Mouse (Mus musculus) retina, postnatal 1 day (tissue): ENCODE results near the gene Ndufa13.
"Not testable (repeated sequence)": the region's sequence is repeated elsewhere in the genome, so short reads cannot be mapped to it uniquely, and the experiment has no call there.

Source experiments
- DNase-seq: peaks from one replicate; pipeline ENCODE4 v3.0.0-alpha.2; 2012

The Ndufa13 gene

DNA sequence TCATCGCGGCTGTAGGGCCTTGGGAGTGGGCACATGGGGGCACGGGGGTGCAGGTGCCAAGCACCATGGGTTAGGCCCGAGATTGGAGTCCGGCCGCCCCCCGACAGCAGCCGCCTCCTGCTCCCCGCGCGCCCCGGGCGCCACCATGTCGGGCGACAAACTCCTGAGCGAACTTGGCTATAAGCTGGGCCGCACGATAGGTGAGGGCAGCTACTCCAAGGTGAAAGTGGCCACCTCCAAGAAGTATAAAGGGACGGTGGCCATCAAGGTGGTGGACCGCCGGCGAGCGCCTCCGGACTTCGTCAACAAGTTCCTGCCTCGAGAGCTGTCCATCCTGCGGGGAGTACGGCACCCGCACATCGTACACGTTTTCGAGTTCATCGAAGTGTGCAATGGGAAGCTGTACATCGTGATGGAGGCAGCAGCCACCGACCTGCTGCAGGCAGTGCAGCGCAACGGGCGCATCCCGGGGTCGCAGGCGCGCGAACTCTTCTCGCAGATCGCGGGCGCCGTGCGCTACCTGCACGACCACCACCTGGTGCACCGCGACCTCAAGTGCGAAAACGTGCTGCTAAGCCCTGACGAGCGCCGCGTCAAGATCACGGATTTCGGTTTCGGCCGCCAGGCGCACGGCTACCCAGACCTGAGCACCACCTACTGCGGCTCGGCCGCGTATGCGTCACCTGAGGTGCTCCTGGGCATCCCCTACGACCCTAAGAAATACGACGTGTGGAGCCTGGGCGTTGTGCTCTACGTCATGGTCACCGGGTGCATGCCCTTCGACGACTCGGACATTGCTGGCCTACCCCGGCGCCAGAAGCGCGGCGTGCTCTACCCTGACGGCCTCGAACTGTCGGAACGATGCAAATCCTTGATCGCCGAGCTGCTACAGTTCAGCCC, at the start of gene Ndufa13, which contains the start of the genes Tssk6 and Yjefn3:
Ndufa13 (minus strand) TSS at position 396 of the 900 bp plus-strand sequence.
Tssk6 (plus strand) TSS at position 22 of the 900 bp plus-strand sequence.
Yjefn3 (minus strand) TSS at position 550 of the 900 bp plus-strand sequence.
- DNase-seq = peak; percentile 41

DNA sequence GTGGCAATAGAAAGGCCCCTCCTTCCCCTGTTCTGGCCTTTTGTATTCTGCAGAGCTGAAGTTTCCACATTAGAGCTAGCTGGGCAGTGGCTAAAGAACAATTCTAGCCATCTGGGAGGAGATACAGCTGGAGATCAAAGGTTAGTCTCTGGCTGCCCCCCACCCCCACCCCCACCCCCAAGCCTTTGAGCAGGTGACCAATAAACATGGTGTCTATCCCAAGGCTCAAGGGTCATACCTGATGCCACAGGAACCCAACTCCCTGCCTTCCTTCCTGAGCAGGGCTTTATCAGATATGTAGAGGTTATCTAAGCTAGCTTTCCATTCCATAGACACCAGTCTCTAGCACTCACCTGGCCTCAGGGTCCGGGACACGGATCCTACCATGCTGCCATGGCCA, 47.9 kb upstream of the Ndufa13 start:
- DNase-seq = no peak

DNA sequence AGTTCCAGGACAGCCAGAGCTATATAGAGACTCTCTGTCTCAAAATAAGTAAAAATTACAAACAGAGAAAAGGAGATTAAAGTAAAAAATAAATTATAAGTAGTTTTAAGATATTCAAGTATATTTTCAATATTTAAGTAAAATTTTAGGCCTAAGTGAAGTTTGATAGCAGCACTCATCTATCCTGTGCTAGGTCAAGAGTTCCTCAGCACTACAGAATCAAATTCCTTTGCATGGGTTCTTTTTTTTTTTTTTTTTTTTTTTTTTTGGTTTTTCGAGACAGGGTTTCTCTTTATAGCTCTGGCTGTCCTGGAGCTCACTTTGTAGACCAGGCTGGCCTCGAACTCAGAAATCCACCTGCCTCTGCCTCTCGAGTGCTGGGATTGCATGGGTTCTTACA, 40.1 kb upstream of the Ndufa13 start:
- not testable (repeated sequence) for DNase-seq

DNA sequence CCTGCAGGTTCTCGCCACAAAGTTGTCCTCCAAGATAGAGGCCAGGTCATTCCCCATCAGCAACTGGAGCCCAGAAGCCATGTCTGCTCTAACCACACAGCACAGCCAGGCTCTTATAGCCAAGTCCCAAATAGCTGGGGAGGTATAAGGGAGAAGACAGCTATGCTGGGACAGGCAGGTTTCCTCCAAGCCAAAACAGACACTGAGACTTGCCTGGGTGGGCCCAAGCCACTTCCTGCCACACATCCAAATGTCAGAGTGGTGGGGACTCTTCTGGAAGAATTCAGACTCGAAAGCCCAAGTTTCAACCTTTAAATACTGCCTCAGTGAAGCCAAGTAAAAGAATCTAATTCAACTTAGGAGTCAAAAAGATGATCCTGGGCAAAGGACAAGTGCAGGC, 38.0 kb upstream of the Ndufa13 start:
- DNase-seq = no peak

DNA sequence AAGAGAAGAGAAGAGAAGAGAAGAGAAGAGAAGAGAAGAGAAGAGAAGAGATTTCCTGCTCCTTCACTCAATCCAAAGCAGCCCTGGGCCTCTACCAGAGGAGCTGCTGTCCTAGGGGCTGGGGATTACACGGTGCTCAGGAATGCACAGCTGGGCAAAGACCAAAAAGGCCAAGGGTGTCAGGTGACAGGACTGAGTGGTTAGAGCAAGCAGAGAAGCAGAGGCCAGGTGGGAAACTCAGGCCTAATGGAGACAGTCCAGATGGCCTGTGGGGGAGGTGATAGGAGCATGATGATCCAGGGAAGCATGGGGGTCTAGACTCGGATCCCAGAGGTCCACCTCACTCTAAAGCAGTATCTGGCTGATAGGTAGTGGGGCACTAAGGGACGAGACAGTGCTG, 37.3 kb upstream of the Ndufa13 start:
- DNase-seq = no peak

DNA sequence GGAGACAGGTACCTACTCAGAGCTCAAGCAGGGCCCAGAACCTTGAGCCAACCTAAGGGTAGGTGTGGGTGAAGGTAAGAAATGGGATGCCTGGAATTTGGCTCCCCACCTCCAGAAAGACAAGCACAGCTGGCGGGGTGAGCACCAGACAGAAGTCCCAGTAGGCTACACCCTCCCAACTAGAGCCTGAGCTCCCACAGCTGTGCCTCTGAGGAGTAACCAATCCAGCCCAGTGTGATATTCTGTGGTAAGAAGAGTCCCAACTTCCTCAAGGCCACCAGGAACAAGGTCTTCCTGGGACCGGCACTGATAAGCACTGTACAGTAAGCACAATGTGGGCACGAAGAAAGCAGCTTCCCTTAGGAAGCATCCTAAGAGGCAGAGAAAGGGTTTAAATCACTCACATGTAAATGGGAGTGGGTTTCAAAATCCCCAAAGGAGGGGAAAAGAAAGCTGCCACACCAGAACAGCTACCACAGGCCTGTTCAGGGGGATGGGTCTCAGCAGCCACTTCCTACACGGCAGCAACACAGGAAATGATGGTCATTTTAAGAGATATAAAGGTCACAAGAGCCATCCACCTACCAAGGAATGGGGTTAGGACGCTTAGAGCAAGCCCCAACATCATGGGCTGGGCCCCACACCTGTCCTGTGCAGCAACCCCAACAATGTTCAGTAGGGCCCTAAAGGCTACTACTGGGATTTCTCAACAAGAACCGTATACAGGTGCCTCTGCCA, 36.1 kb upstream of the Ndufa13 start:
- DNase-seq = no peak

DNA sequence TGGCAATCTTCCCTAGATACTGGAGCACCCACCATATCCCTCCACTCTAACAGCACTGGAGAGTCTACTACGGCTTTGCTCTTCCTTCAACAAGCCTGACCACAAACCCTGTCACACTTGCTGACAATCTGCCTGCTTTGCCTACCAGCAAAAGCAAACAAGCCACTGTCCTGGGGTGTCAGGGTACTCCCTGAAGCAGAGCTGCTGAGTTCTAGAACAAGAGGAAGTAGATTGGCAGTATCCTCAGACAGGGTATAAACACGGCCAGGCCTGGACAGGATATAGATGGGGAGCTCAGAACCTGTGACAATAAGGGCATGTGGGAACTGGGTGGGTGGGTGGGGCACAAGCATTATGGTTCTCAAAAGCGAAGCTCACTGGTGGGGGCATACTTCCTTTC, 35.1 kb upstream of the Ndufa13 start:
- DNase-seq = no peak

DNA sequence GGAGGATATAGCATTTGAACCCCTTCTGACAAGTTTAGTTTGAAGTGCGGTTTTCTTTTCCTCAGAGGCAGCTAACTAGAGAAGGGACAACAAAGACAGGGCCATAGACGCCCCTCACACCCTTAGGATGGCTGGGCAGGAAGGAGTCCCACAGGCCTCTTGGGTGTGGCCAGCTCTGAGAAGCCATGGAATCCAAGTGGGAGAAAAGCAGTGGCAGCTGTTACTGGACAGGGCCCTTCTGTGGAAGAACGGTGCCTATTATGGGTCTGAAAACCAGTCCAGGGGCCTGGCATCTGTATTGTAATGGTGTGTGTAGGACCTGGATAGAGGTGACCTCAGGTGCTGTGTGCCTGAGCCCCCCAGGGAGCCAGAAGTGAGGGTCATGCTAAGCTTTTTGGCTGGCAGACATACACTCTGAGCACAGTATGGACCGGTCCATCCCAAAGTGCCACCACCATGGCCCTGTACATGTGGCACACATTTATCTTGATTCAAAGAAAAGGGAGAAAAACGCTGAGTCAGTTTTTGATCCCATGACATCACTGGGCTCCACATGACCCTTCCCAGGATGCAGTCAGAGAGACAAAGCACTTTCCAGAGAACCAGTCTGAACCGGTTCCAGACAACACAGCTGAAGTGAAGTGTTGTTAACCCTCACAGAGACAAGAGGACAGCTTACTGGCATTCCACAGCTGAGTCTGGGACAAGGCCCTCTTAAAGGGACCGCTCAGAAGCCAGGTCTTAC, 33.9 kb upstream of the Ndufa13 start:
- peak; percentile 80 for DNase-seq

DNA sequence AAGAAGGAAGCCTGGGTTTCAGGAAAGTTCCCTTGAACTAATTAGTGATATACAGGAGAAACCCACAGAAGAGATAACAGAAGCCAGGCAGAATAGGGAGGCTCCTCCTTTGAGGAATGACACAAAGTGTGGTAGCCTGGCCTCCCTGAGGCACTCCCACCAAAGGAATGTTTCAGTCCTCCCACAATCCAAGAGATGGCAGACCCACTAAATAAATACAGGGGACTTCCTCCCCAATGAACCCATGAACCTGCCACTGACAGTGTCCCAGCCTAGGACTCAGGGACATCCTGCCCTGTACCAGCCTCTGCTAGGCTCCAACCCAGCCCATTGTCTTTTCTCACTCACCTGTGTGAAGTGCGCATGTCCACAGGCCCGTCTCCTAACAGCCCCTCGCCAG, 33.1 kb upstream of the Ndufa13 start:
- no peak for DNase-seq

DNA sequence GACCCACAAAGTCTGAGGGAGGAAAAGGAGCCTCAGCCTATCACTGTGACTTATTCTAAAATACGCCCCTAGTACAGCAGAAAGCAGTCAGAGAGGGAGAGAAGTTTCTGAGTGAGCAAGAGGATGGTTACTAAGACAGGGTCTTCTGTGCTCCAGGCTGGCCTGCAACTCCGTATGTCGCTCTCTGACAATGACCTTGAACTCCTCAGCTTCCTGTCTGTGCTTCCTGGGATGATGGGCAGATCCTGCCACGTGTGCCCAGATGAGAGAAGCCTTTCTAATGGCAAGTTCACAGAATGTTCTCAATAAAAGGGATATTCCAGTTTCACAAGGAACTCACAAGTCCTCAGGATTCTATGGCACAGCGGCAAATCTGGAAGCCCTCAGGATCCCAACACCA, 32.2 kb upstream of the Ndufa13 start:
- DNase-seq = no peak

DNA sequence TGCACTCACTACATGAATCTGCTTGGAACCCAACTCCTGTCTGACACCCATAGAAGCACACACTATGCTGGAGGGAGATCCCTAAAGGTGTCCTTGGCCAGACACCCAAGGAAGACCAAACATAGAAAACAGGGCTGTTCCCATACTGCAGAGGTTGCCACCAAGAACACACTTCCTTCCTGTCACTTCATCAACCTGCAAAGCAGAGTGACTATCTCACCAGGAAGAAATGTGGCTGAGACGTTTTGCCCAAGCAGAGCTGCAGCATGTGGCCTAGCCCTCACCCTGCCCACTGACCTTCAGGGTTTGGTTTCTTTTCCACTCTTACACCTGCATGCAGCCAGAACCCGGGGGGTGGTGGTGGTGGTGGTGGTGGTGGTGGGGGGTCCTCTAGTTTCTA, 31.5 kb upstream of the Ndufa13 start:
- DNase-seq = no peak

DNA sequence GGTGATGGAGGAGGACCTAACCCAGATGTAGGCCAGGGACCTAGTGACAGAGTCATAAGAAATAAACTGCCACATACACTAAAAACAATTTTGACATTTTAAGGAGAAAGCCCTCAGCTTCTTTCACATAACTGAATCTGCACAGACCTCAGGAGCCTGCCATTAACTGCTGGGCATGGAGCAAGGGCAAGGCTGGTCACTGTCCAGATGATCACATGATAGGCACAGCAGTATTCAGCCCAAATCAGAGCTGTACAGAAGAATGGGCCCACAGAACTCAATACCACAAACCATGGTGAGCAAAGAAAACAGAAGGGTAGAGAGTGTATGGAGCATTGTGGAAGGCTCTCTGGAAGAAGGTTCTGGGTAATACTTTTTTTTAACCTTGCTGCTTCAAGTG, 24.5 kb upstream of the Ndufa13 start:
- DNase-seq = no peak

DNA sequence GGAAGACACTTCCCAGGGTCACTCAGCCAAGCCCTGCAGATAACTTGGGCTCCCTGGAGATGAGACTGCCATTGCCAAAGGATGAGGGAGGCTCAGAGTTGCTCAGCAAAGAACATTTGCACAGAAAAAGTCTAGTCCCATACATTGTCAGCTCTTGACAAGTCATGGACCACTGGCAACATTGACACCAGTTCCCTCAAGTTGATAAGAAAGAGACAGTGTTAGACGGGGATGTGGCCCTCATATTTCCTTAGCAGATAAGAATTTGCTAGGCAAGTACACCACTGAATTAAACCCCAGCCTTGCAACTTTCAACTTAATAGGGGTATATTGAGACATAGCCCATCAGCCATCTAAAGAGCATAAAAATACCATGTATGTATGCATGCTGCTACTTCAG, 21.6 kb upstream of the Ndufa13 start:
- no peak for DNase-seq

DNA sequence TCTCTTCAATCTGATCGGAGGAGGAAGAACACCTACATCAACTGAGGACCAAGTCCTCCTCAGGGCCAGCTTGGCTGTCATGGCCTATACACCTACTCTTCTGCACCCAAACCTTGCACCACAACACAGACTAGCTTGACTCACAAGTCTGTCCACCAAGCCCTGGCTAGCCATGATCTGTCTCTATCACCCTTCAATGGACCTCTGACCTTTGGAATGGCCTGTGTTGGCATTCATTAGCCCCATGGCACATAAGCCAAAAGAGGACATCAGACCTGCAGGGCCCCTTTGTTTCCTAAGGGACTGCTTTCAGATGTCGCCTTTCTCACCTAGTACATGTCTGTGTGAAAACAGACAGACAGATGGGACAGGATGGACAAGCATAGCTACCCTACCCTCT, 18.8 kb upstream of the Ndufa13 start:
- no peak for DNase-seq

DNA sequence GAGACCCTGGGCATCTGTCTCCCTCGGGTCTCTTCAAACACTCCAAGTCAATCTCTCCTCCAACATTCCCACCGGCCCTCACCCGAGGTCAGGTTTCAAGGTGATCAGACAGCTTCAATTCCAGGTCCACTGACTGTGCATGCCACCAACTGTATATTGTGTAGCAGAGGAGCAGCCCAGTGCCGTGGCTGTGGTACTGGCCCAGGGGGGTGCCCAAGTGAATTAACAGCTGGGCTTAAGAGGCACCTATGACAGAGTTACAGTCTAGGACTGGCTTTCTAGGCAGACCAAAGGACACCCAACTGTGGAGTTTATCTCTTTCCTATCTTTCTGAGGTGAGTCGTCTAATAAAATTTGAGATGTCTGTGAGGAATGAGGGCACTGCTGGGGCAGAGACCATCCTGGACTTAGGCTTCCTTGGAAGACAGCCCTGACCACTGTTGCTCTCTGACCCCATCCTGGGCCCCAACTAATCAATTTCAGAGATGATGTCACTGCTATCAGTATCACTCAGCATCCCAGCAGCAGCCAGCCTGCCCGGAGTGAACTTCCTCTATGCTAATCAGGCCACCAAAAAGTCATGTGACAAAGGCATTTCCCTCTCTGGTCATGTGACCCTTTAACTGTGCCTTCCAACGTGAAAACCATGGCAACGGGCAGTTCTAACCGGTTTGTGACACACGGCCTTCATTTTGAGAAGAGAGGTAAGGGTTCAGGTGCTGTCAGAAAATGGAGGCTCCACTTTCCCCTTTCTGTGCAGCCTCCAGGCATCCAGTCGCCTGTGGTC, 17.7 kb upstream of the Ndufa13 start:
- peak; percentile 83 for DNase-seq

DNA sequence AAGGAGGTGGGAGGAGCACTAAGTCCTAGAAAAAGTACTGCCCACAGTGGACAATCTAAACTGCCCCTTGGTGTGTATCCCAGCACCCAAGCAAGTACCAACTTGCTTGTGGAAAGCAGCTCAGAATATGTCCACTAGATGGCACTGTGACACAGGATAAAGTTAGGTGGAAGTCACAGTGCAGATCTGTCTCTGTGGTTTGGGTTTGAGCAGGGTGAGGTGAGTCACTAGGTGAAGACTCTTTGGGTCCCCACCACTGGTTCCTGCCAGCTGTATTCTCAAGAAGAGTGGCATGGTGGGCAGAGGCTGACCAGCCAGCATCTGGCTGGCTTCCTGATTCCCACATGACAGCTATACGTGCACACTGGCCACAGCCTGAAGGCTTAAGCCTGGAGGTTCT, 16.7 kb upstream of the Ndufa13 start:
- DNase-seq = peak; percentile 92

DNA sequence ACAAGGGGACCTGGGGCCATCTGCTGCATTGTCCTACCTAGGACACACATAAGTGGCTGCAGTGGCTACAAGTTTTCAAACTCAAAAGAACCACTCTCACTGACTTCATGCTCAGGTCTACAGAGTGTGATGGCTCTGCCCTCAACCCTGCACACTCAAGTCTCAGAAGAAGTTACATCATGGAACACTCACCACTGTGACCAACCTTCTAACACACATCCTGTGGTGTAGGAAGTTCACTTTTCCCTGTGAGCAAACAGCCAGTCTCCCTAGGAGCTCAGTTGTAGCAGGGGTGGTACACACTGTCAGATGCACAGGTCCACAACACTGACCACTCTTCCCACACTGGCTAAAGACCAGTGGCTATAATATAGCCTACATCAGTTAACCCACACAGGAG, 16.1 kb upstream of the Ndufa13 start:
- no peak for DNase-seq

DNA sequence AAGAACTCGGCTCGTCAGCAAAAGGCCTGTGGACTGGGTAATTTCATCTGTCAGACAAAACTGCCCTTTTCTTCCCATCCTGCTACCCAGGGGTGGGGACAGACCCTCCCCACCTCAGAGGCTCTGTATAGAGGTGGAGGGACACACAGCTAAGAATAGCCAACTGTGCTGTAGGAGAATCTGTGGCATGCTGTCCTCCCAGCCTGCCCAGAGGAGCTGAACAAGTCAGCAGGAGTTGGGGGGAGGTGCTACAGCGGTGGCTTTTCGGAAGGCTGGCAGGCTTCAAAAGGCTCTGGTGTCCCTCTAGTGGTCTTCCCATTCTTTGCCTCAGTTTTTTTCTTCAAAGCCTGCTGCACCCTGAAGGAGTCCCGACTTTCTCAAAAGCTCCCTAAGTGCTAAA, 13.4 kb upstream of the Ndufa13 start:
- peak; percentile 41 for DNase-seq

DNA sequence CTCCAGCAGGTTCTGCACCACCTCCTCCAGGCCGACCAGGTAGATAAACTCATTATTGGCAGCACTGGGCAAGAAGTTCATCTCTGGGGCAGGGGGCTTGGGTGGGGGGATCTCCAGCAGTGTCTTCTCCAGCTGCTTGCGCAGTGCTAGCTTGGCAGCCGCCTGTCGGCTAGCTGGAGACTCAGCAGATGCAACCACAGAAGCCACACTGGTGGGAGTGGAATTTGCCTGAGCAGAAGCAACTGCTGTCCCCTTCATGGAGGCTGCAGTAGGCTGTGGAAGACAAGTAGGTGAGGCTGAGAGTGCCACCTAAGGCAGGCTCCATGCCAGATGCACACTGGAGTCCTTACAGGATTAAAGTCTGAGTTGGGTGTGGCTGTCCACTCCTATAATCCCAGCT, 12.2 kb upstream of the Ndufa13 start:
- DNase-seq = no peak

DNA sequence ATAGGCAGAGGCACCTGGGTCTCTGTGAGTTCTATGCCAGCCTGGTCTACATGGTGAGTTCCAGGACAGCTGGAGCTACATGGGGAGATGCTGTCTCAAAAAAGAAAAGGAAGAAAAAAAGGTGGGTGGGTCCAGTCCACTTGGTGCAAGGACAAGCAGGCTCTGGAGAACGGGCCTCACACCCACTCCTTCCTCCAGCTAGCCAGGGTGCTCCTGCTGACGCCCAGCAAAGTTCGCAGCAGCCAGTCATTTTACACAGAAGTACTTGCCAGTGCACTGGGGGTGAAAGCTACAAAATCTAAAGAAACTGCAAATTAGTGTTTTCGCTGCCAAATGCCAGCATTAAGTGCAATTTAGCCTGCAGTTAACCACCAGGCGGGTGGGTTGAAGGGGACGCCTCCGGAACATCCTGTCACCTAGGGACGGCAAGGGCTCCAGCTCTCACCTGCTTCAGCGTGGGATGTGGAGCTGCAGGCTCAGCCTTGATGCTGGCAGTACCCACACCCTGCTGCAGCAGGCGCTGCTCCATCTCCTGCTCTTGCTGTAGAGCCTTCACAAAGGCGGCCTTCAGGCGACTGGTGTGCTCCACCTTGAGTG, 10.2 kb upstream of the Ndufa13 start:
- no peak for DNase-seq

DNA sequence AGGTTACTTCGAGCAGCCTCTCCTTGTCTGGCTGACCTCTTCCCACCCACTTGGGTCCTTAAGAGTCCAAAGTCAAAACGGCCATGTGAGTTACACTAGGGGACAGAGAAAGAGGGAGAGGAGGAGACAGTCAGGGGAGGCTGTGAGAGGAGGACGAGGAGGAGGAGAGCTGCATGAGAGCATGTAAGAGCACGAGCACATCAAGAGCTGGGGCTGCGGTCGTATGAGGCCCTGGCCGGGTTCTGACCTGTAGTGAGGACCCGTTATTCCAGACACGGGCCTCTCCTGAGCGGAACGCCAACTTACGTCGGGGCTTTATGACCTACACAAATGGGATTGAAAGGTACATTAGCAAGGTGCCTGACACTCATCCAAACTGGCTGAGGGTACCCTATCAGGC, 9.6 kb upstream of the Ndufa13 start:
- no peak for DNase-seq

DNA sequence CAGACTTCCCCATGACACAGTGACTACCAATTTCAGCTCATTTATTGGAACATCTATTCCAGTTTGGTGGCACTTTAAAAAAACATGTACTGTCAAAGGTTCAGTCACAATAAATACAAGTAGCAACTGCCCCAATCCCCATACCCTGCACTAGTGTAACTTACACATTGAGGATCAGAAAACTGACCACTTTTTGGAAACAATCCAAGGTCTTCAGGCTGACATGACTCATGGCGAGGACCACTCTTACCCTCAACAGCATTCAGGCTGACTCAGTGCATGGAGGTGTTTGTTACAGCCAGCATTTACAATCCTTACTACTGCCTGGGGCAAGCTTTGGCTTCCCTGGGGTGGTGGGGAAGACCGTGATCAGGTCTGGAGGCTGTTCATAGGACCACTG, 4.7 kb upstream of the Ndufa13 start:
- no peak for DNase-seq
